Mouse (Mus musculus) thymus, adult 2 months (tissue): Measurements from ENCODE around the gene Cacnb2.

Source experiments
- CTCF ChIP-seq: fragments of 200-500 bp; IDR thresholded peaks from 2 replicates; pipeline ENCODE4 v1.5.1; 2012; ENCODE audit warnings: mild to moderate bottlenecking, control low read depth, low read length, moderate library complexity, borderline replicate concordance; ENCODE audit not compliant: control insufficient read depth, poor library complexity, insufficient read depth; ENCODE audit errors: extremely low read depth
- POLR2A ChIP-seq: fragments of 200-500 bp; IDR thresholded peaks from 2 replicates; pipeline ENCODE4 v1.6.1; 2012; ENCODE audit warnings: mild to moderate bottlenecking, low read length, control low read depth, moderate library complexity; ENCODE audit not compliant: control insufficient read depth, poor library complexity, insufficient read depth; ENCODE audit errors: extremely low read depth

DNA sequence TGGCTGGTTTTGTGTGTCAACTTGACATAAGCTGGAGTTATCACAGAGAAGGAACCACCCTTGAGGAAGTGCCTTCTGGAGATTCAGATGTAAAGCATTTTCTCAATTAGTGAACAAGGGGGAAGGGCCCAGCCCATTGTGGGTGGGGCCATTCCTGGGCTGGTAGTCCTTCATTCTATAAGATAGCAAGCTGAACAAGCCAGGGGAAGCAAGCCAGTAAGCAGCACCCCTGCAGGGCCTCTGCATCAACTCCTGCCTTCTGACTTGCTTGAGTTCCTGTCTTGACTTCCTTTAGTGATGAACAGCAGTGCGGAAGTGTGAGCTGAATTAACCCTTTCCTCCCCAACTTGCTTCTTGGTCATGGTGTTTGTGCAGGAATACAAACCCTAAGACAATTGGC, 260.1 kb downstream of the Cacnb2 start:
- TF ChIP-seq CTCF (no peak), POLR2A (no peak)
